Mouse (Mus musculus) ovary, adult 18-20 months (tissue): ENCODE results near the gene Rpl18a.

ENCODE experiments used
- DNase-seq: peaks from one replicate; pipeline ENCODE4 v3.0.0; 2022; ENCODE audit warnings: low spot score, mixed read lengths

The Rpl18a gene

DNA sequence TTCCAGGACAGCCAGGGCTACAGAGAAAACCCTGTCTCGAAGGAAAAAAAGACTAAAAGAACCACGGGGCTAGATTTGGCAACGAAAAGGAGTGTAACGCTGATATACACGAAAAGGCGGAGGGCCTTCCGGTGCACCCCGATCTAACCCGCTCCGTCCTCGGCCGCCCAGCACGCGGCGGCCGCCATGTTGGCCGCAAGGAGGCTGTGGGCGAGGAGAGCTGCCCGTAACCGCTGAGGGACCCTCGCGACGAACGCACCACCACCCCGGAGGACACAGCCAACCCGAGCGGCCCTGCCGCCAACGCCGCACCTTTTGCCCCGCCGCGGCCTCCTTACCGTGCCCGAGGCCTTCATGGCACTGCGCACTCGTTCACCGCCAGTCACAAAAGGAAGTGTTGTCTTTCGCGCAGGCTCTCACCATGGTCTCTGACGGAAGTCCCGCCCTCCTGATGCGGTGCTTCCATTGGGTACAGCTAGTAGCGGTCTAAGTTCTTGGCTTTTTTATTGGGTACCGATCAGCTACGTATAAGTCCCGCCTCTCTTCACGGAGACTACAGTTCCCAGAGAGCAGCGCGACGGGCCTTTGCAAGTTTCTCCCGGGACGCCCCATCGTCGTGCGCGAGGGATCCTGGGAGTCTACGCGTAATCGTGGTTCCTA, at the start of gene Rpl18a:
TSS of gene Rpl18a (minus strand) at position 392 of the 660 bp plus-strand sequence.
- peak; percentile 96 for DNase-seq

- no peak for DNase-seq
Observed at GRCm38 (mm10) chr8:70943187-70943586, 46.0 kb upstream of the Rpl18a start.

DNA sequence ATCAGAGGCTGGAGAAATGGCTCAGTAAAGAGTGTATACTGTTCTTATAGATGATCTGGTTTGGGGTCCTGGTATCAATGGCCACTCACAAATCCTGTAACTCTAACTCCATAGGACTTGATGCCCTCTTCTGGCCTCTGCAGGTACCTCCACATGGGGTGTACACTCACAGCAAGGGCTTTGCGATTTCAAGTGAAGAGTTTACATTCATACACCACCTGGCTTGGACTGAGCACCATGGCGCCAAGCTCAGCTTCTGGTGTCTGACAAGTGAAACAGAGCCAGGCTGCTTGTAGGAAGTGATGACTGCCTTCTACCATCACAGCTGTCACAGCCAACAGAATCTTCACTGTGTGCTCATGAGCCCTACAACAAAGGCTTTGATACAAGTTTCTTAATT, 44.3 kb upstream of the Rpl18a start:
- DNase-seq = no peak

DNA sequence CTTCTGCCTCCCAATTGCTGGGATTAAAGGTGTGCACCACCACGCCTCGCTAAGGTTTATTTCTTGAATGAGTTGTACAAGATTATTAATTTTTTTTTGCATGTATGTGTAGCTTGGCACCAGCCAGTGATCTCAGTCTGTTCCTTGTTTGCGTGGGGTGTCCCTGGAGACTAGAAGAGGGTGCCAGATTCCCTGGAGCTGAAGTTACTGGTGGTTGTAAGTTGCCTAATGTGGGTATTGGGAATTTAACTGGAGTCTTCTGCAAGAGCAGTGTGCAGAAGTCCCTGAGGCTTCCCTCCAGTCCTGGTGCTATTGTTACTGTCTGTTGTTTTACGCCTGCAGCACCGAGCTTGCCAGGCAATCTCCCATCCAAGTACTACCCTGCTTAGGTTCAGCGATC, 40.0 kb upstream of the Rpl18a start:
- DNase-seq = no peak

DNA sequence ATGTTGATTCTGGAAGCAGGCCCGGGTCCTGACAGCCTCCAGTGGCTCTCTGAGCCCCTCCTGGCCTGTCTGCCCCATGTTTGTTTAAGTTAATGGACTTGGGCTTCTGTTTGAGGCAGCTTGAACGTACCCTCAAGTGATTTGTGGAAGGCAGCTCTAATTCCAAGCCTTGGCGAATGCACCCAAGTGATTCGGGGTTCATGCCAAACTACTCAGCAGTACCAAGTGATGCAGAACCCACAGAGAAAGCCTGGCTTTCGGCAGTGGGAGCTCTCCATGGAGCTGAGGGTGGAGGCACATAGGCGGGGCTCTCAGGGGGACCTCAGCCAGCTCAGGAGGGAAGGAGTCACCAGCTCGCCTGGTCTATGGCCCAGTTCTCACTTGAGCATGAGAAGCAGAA, 37.6 kb upstream of the Rpl18a start:
- no peak for DNase-seq

- DNase-seq = no peak
Observed at GRCm38 (mm10) chr8:70933036-70933435, 35.8 kb upstream of the Rpl18a start.

- no peak for DNase-seq
Observed at GRCm38 (mm10) chr8:70931731-70932130, 34.5 kb upstream of the Rpl18a start.

DNA sequence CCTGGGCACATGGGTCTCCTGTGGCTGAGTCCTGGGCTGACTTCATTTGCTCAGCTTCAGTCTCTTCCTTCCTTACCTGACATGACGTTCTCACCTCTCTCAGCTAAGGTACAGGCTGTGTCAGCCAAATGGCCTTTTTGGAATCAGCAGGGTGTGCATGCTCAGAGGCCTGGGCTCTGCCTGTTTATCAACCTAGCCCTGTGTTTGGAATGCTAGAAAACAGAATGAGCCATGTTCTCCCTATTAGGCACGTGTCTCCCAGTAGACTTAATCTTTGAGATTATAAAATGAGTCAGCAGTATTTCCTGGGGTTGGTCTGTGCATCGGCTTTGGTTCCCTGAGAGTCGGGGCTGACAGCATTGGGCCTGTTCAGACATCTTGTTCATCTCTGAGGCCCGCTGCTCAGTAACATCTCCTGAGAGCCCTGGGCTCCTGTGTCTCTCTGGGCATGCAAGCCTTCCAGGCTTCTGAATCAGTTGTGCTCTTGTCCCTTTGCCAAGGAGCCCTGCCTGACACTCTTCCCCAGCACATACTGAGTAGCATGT, 31.6 kb upstream of the Rpl18a start:
- no peak for DNase-seq

DNA sequence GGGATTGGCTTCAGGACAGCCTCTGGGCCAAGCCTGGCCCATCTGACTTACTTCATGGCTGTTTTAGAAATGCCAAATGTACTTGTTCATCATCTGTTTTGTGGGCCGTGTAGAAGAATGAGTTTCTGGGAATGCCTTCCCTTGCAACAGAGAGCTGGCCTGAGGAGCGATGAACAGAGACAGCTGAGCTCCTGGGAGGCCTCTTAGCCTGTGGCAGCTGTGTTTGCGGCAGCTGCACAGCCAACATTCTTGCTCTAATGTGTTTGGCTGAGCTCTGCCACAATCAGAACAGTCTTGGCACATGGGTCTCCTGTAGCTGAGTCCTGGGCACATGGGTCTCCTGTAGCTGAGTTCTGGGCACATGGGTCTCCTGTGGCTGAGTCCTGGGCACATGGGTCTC, 30.9 kb upstream of the Rpl18a start:
- no peak for DNase-seq

DNA sequence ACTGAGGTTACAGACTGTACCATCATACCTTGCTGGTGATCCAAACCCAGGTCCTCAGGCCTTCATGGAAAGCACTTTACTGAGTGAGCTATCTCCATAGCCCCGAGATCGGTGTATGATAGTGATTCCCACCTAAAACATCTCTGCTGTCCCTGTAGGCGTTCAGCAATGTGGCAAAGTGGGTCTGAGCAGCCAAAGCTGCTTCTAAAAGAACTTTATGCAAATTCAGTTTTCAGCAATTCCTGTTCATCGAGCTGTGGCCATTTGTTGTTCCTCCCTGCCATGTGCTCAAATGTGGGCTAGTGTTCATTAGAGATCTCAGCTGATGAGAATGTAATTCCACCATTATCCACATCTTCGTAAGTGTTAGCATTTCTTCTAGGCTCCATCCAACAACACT, 29.2 kb upstream of the Rpl18a start:
- DNase-seq = no peak

GRCm38 (mm10) chr8:70925754-70926153, 28.5 kb upstream of the Rpl18a start:
- DNase-seq = no peak

DNA sequence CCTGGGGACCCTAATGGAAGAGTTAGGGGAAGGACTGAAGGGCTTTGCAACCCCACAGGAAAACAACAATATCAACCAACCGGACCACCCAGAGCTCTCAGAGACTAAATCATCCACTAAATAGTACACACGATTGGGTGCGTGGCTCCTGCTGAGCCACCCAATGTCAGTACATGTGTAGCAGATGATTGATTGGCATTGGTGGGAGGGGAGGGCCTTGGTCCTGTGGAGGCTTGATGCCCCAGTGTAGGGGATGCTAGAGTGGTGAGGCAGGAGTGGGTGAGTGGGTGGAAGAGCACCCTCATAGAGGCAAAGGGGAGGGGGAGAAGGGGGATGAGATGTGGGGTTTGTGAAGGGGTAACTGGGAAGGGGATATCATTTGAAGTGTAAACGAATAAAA, 26.9 kb upstream of the Rpl18a start:
- DNase-seq = no peak

- DNase-seq = no peak
Observed at GRCm38 (mm10) chr8:70920049-70920922, 23.1 kb upstream of the Rpl18a start.

- no peak for DNase-seq
Observed at GRCm38 (mm10) chr8:70914704-70915103, 17.5 kb upstream of the Rpl18a start.

DNA sequence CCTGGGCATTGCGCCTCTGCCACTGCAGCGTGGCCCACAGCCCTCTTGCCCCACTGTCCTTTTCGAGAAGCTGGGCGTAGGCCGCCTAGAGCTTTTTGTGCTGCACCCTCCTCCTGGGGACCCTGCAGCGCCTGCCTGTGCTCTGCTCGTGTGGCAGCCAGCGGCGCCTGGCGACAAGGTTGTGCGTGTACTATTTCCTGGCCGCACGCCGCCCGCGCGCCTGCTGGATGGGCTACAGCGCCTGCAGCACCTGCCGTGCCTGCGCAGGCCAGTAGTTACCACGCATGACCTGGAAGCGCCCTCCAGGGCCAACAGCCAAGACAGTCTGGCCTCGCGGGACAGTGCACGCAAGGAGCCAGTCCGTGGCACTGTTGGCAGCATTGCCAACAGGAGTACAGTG, 16.3 kb upstream of the Rpl18a start:
- DNase-seq = no peak

DNA sequence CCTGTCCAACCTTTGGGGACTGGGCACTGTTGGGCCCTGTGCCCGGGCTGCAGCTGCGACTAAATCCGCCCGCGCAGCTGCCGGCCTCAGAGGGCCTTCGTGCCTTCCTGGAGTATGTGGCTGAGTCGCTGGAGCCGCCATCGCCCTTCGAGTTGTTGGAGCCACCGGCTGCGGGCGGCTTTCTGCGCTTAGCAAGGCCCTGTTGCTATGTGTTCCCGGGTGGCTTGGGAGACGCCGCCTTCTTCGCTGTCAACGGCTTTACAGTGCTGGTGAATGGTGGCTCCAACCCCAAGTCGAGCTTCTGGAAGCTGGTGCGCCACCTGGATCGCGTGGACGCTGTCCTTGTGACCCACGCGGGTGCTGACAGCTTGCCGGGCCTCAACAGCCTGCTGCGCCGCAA, 15.7 kb upstream of the Rpl18a start:
- DNase-seq = no peak

- DNase-seq = no peak
Observed at GRCm38 (mm10) chr8:70911596-70911995, 14.4 kb upstream of the Rpl18a start.

GRCm38 (mm10) chr8:70907518-70907917, 10.3 kb upstream of the Rpl18a start:
- no peak for DNase-seq

DNA sequence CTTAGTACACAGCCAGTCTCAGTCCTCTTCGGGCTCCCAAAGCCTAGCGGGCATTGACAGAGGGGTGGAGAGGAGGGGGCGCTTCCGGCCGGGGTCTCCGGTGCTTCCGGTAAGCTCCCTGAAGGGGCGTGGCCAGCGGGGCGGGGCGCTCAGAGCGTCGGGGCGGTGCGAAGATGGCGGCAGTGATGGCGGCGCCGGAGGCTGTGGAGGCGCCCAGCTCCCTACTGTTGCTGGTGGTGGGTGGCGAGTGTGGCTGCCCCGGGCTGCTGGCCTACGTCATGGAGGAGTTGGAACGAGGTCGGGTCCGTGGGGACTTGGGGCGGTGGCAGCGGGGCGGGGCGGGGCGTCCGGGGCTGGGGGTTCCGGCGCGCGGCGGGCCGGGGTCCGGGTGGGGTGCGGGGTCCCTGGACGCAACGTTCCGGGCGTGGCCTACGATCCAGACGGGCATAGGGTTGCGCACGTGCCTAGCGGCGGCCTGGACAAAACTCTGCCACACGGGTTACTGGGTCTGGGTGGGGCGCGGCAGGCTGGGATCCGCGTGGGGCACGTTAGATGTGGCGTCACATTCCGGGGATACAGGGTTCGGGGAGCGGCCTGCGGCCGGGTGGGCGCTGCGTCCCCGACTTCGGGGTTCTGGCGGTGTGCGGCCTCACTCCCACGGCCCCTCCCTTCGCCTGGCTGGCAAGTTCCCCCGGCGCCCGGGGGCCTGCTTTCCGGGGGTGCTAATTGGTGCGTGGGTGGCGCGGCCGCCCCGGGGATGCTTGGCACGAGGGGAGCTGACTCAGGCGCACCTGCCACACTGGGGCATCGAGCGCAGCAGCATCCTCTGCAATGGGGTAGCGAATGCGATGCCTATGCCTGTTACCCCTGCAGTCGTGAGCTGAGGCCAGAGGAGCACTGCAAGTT, 8.9 kb upstream of the Rpl18a start, which contains the start of gene Map1s:
TSS of gene Map1s (plus strand) at position 102 of the 906 bp plus-strand sequence.
- peak; percentile 62 for DNase-seq

DNA sequence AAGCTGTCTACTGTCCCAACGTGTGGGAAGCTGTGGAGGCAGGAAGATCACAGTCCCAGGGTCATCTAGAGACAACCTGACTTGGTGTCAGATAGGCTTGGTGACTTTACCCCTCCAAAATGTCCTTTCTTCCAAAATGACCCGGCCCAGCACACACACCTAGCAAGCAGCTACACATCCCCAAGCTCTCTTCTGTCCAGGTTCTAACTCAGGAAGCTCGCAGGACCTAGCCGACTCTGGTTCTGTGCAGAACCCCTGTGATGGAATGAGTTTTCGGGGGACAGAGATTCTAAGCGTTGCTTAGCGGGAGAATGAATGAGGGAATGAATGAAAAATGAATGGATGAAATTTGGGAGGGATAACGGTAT, 8.2 kb upstream of the Rpl18a start:
- DNase-seq = no peak

- DNase-seq = no peak
Observed at GRCm38 (mm10) chr8:70904532-70904931, 7.3 kb upstream of the Rpl18a start.

- no peak for DNase-seq
Observed at GRCm38 (mm10) chr8:70903582-70903981, 6.4 kb upstream of the Rpl18a start.
